Mouse (Mus musculus) stomach, postnatal 0 days (tissue): Measurements from ENCODE around the gene Rplp1.

Experiments used
- CTCF ChIP-seq: IDR thresholded peaks from 2 replicates; pipeline ENCODE4 v1.5.1; 2016; ENCODE audit warnings: antibody characterized with exemption, low read depth, mild to moderate bottlenecking, moderate library complexity
- EP300 ChIP-seq: optimal IDR thresholded peaks from 2 replicates; pipeline ENCODE3; 2016; ENCODE audit warnings: antibody characterized with exemption

GRCm38 (mm10) chr9:61945973-61946611 lies 31.8 kb upstream of the Rplp1 start:
- TF ChIP-seq CTCF (no peak), EP300 (no peak)
